In the genomic region with DNA sequence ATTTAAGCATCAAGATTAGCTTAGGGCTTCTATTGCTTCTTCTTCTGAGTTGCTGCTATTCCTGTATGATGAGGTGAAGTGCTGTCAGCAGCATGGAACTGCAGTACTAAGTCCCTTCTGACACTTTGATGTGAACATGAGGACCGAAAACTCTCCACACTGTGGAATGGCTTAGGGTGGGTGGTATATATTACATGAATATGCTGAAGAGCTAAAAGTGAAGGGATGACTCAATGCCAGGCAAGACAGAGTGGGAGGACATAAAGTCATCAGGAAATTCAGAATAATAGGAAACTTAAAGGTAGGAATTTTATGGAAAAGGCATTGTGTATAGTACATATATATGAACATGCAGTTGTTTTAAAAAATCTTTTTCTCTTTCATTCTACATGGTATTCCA, we compare ENCODE assay signal across 15 mouse cellular contexts.
"Had no signal": no experiment of that assay in that cellular context is flagged by ENCODE, and none has a peak within 500 bp of the region (broad histone marks: within the 10 kb centered on the region; RNA-seq: fewer than 3 reads in every experiment).

No protein-coding gene starts in this region.

- H3K27ac ChIP-seq: kidney, postnatal 0 days; limb, embryonic 12.5 days; liver, embryonic 13.5 days; lung, embryonic 15.5 days; macrophage; midbrain, embryonic 15.5 days; neural tube, embryonic 15.5 days had no signal

- DNase-seq: kidney, adult 11 months; kidney, adult 9 months; kidney, postnatal 36 days; liver; liver, embryonic 13.5 days; liver, postnatal 0 days; lung, postnatal 14 days; thymus, postnatal 4 days had no signal

- H3K4me3 ChIP-seq: limb, embryonic 12.5 days; liver, embryonic 13.5 days; lung, embryonic 15.5 days; megakaryocyte, embryonic 14.5 days; midbrain, embryonic 15.5 days; neural tube, embryonic 15.5 days had no signal
